Mouse (Mus musculus) monocyte, adult 2 months (primary cell): ENCODE measurements around the gene Cldn5.

ENCODE experiments used
- DNase-seq, 2 experiments: peaks; one replicate each; pipeline ENCODE4 v3.0.0; 2022; ENCODE audit warnings: low spot score in 2 of 2, low read depth in 1 of 2

The Cldn5 gene

DNA sequence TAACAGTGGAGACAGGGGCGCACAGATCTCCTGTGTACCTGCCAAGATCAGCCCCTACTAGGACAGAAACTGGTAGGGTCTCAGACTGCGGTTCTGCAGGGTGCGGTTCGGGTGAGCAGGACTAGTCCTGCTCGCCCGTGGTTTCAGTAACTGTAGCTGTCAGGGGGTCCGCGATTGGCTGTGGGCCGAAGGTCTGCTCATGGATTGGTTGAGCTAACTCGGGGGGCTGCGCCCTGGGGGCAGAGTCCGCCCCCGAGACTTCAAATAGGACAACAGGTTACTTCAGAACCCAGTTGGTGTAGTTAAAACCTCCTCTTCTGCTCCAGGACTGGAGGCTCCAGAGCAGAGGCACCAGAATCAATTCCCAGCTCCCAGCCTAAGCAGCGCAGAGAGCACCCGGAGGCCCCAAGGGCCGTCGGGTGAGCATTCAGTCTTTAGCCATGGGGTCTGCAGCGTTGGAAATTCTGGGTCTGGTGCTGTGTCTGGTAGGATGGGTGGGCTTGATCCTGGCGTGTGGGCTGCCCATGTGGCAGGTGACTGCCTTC, at the start of gene Cldn5:
Gene Cldn5 (plus strand): TSS at position 292 of the 545 bp plus-strand sequence.
- no peak for DNase-seq

DNA sequence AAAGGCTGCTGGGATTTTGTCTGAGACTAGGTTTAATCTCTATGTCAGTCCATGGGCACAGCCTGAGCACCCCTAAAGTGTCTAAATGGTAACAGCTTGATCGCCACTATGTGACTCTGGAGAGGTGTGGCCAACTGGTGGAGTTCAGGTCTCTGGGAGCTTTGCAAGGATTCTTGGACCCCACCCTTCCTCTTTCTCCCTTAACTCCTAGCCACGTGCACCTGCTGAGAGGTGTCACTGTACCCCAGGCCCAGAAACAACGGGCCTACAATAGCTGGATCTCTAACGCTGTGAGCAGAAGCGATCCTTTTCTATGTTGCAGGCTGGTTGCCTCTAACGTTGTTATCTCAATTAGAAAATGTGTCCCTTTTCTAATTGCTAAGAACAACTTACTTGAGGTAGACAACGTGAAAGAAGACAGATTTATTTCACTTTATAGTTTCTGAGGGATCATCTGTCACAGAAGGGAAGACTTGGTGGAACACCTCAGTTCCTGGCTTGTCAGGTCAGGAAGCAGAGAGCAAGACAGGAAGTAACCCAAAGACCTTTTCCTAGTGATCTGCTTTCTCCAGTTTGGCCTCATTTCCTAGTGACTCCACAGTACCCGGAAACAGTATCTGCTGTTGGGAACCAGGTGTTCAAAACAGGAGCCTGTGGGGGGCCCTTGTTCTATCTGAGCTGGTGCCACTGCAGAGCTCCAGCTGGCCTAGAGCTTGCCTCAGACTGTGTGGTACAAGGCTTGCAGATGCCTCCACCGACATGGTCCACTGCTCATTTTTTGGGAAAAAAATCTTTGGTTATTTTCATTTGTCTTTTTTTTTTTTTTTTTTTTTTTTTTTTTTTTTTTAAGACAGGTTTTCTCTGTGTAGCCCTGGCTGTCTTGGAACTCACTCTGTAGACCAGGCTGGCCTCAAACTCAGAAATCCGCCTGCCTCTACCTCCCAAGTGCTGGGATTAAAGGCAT, 48.8 kb upstream of the Cldn5 start:
- no peak for DNase-seq

DNA sequence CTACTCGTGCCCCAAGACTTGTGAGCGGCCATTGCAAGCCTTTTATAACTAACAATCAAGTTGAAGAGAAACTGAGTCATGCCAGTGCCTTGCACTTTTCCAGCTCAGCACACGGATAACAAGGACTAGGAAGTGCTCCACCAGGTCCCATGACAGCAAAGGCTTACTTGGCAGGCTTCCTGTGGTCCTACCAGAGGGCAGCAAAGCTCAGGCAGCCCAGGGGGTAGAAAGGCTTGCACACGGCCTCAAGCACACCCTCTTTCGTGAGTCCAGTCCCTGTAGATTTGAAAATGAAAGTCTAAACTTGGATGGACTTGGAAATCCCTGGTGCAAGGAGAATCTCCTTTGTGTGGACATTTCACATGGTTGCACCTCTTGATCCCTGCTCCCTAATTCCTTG, 47.5 kb upstream of the Cldn5 start:
- no peak for DNase-seq

DNA sequence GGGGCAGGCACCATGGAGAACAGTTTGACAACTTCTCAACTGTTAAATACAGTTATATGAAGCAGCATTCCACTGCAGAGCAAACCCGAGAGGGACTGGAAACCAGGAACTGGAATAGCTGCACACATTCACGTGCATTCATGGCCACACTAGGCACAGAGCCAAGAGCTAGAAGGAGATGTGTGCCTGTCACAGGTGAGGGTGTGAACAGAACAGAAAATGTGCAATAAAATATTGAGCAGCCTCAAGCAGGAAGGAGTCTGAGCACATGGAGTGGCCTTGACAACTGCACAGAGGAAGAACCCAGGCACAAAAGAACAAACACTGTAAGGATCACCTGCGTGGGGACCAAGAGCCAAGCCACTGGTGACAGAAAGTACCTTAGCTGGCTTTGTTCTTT, 46.0 kb upstream of the Cldn5 start:
- DNase-seq: no peak

DNA sequence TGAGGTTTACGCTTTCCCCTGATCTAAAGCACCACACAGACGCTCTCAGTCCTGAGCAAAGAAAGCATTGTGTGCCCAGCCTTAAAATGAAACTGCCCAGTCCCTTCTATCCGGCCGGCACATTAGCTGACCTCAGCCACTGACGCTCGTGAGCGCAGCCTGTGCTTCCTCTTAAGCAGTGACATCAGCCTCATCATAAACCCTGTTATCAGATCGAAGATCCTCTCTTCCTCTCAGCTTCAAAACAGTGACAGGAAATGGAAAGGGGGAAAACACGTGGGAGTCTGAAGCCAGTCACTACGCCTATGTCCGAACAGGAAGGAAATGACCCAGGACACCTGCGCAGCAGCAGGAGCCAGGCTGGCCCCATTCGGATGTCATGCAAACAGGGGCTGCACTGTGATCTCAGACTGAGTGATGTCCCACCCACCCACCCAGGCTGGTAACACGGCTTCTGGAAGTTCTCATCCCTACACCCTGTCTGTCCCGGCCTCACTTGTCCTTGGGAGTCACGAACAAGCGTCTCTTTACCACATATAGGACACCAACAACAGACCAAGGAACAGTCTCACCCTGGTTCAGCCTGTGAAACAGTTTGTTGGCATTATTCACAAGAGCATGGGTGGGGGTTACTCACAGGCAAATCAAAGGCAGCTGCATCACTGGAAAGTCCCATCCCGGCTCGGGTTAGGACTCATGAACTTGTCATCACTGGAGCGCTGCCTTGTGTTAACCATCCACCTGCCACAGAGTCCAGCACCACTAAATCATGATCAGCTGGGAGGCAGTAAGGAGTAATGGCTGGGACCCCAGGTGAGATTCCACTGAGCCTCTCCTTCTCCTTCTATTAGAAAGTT, 43.3 kb upstream of the Cldn5 start:
- DNase-seq: no peak

DNA sequence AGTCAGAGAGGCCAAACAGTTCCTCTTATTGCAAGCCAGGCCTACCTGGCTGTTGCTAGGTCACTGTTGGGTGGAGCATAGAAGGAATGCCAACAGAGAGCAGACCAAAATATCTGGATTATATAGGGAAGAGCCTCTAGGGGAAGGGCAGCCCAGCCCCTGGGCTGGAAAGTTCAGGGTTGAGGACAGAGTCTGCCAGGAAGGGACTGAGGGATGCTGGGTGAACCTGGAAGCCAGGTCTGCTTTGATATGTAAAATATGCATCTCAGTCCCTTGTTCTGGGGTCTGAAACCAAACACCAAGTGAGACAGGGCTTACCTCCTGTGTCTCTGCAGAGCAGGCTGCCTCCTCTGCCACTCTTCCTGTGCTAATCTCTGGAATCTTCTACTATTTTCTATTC, 38.3 kb upstream of the Cldn5 start:
- DNase-seq: no peak

DNA sequence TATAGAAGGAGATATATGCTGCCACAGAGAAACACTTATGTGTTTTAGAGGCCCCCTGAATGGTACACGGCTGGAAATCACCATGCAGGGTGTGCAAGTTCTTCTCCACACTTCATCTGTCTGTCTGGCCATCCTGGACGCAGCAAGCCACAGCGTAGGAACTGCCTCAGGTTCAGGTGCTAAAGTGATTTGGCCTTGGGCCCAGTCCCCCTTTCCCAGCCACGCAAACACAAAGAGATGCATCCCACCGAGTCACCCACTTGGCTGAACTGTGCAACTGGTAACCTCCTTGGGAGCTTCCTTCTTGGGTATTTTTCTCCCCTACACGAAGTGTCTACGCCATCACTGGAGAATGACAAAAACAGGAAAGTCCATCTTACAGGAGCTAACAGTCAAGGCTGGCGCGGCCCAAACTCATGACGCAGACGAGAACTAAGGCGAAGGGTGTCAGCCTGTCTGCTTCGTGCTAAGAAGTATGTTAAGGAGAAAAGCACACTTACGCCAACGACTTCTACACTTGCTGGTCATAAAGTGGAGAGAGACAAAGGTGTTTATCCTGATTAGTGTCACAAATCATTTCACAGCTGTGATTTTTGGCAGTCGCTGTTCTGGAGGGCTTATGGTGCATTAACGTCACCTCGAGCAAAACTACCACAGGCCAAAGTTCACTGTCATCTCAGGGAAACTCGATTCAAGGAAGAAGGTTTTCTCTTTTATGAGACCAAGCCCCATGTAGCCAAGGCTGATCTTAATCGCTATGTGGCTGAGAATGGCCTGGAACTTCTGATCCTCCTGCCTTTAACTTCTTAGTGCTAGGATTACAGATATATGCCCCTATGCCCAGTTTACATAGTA, 30.2 kb upstream of the Cldn5 start:
- DNase-seq: no peak

DNA sequence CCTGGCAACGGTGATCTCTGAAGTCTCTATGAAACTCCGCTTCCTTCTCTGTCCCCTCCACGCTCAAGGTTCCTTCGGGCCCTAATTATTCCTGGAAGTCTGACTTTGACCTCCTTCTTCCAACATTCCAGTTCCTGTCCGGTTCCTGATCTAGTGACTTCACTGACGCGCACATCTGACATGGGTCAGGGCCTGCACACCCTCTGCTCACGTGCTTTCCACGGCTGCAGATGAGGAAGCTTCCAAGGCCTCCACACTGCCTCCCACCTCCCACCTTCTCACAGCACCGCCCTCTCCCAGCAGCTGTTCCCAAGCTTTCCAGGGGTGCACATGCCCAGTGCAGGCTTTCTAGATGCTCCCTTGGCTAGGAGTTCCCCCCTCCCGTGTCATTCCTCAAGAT, 25.5 kb upstream of the Cldn5 start:
- DNase-seq: no peak

DNA sequence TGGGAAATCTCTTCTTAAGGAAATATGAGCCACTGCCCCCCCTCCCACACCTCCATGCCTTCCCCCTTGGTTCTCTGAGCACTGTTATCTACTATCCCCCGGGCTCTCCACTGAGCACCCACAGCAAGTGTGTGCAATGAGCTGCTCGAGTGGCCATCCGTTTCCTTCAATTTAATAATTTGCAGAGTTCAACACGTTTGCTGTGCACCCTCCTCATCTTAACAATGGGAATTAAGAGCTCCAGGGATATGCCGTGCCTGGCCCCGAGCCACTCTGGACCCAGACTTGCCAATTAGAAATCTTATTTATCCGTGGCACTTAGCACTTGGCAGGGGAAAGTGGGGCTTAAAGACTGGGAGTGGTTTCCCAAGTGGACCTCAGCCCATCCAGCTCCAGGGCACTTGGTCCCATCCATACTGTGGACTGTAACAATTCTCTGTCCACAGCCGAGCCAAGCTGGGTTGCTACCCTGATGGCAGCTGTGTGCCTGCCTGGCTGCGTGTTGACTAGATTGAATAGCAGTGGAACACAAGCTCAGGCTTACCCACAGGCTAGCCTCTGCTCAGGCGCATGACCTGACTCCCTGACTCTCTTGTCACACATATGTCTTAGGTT, 24.7 kb upstream of the Cldn5 start:
- no peak for DNase-seq

DNA sequence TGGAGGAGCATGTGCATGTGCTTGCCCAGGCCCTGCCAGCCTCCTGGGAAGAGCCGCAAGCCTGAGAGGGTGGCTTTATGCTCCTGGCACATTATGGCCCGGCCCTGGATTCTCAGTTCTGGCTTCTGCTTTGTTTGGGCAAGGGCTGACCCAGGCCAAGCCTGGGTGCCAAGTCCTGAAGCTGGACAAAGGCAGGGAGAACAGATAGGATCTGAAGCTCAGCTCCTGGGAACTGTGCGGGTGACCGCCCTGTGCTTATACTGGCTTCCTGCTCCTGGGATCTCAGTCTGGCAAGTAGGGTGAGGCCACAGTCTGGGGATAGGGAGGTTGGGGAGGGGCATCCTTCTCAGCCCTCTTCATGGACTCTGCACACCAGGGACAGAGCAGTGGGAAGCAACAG, 14.9 kb upstream of the Cldn5 start:
- DNase-seq: no peak

DNA sequence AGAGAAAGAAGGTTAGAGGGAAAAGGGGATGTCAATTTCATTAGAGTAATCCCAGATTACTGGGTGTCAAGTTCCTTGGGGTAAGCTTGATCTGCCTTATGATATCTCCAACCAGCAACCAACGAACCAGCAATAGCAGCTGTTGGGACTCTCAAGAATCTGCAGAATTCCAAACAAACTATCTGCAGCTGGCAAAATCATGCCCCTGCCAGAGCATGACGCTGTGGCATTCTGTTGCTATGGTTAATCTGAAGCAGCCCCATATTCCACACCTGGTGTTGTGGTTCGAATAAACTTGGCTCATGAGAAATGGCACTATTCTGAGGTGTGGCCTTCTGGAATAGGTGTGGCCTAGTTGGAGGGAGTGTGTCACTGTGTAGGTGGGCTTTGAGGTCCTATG, 13.7 kb upstream of the Cldn5 start:
- DNase-seq: no peak

DNA sequence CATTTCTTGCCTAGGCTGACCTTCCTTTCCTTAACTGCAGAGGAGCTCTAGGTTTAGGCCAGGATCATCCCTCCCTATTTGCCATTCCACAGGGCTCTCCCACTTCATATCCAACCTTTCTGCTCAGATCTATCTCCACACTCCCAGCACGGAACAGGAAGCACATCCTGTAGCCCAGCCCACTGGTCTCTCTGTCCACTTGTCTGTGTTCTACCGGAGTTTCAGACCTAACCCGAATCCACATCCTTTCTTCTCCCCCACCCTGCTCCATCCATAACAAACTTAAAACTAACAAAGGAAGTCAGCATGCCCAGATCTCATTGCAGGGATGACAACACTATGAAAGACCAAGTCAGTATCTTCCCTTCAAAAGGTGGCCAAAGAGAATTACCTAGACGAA, 10.3 kb upstream of the Cldn5 start:
- no peak for DNase-seq

DNA sequence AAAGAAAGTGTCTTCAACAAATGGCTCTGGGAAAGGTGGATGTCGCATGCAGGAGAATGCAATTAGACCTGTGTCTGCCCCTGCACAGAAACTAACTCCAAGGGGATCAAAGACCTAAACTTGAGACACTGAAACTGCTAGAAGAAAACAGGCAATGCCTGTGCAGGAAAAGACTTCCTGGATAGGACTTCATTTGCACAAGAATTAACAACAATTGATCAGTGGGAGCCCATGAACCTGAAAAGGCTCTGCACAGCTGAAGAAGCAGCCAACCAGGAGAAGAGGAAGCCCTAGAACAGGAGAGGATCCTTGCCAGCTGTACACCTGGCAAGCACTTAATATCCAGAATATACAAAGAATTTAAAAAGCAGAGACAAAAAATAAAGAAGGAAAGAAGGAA, 7.1 kb upstream of the Cldn5 start:
- DNase-seq: no peak

DNA sequence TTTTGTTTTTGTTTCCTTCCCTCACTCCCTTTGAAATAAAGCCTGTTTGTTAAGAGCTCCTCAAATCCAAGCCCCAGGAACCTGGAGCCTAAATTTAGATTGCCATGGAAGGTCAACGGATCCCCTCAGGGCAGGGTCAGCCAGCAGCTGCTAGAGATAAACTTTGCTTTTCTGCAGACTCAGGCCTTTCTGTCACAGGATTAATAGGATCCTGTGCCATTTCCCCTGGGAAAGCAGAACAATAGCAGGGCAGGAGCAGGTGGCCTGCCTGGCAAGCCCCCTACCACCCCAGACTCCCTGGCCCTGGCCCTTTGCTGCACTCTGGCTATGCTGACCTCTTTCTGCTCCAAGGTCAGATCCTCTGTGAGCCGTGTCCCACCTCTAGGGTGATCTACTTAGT, 2.7 kb upstream of the Cldn5 start:
- DNase-seq: no peak

DNA sequence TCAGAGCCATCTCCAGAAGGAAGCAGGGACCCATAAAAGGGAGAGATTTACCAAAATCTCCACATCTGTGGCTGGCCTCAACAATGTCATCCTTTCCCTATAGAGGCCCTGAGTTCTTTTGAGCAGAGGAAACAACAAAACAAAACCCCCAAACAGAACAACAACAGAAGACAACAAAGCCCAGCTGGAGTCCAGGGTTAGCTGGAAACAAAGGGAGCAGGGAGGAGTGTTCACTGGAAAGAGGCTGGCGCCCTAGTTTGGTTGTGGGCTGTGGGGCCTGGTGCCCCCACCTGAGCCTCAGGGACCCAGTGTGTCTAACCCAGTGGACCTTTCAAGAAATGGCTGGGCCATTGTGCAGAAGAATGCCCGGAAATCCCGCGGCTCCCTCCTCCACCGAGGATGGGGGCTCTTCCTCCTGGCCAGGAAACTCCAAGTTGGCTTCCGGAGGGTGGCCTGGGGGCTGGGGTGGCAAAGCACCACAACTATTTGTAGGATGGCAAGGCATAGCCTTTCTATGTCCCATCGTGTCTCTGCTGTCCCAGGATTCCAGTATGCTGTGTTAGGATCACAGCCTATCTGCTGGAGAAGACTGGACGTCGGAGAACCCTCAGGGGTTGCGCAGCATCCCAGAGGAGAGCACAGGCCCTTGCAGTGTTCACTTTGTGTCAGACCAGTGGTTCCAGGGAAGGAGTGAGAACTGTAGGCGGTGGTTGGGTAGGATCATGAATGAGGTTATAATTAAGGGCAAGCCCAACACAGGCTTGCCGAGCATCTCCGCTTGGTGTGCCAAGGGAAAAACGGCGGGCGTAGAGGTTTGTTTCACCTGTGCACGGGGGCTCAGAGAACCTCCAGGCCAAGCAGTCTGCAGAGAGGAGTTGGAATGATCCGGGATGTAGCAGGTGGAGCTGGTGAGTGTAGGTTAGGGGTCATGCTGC, 759 bp upstream of the Cldn5 start:
- no peak for DNase-seq

DNA sequence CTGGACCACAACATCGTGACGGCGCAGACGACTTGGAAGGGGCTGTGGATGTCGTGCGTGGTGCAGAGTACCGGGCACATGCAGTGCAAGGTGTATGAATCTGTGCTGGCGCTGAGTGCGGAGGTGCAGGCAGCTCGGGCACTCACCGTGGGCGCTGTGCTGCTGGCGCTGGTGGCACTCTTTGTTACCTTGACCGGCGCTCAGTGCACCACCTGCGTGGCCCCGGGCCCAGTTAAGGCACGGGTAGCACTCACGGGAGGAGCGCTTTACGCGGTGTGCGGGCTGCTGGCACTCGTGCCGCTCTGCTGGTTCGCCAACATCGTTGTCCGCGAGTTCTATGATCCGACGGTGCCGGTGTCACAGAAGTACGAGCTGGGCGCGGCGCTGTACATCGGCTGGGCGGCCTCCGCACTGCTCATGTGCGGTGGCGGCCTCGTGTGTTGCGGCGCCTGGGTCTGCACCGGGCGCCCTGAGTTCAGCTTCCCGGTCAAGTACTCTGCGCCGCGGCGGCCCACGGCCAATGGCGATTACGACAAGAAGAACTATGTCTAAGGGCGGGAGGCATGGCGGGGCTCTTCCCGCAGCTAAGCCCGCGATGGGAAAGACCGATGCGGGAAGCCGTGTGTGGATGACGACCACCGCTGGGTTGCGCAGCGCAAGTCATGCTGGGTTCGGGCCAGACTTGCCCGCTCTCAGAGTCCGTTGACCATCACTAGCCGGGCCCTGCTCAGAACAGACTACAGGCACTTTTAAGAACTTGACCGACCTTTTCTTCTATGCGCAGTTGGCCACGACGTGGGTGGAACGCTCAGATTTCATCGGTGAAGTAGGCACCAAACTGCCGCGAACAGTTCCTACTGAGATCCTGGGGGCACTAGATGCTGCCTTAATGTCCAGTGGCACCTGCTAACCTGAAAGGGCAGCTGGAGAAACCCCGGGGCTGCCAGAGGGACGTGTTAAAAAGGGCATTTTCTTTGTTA, 744 bp downstream of the Cldn5 start:
- DNase-seq: no peak

DNA sequence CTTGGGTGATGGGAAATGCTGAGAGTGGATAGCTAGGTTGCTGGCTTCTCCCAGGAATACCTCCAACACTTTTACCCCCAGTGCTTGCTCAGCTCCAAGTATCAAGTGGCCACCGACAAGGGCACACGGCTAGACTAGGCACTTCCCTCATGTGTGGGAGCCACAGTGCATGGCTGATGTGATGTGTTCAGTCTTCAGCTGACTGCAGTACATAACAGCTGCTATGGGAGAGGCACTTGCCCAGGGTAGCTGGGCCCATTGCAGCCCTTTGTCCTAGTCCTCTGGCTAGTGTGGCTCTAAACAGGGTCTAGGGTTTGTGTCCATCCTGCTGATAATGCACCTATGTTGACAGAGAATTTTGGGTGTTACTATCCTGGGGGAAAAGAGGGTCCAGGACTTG, 1.8 kb downstream of the Cldn5 start:
- no peak for DNase-seq

DNA sequence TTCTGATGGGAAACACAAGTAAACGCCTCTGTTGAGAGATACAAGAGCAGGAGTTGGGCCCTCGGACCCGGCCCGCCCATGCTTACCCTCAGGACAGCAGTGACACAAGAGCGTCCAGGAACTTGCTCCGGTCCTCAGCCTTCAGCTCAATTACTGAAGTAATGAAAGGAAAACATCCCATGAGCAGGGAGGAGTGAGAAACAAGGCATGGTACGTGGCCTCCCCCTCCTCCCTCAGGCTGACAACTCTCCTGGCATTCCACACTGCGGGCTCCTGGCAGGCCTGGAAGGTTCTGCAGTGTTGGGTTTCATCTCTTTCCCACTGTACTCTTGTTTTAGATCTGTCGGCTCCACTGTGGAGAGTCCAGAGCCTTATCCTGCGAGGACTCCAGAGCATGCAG, 5.2 kb downstream of the Cldn5 start:
- no peak for DNase-seq
